Mouse (Mus musculus) cerebellum, adult 2 months (tissue): ENCODE results near the gene Gcnt3. TPM values are rescaled to one million over a fixed set of nuclear protein-coding genes. Genes with fewer than 3 reads are reported as not detected.

ENCODE experiments used
- DNase-seq, 2 experiments: peaks; one replicate each; pipeline ENCODE4 v3.0.0; 2021
- H3K27ac ChIP-seq: fragments of 200-500 bp; 2 replicates; pipeline ENCODE4 v1.5.1; 2012; ENCODE audit warnings: low read length, control low read depth, inconsistent platforms; ENCODE audit not compliant: insufficient read depth
- H3K27me3 ChIP-seq: fragments of 200-500 bp; 2 replicates; pipeline ENCODE4 v1.6.1; 2012; ENCODE audit warnings: inconsistent platforms, mild to moderate bottlenecking, low read length, moderate library complexity; ENCODE audit not compliant: control insufficient read depth, insufficient read depth
- H3K4me1 ChIP-seq: fragments of 200-500 bp; 2 replicates; pipeline ENCODE4 v1.6.1; 2011; ENCODE audit warnings: low read length; ENCODE audit not compliant: control insufficient read depth, insufficient read depth
- H3K4me3 ChIP-seq: fragments of 200-500 bp; replicated peaks from 2 replicates; pipeline ENCODE3; 2011; ENCODE audit warnings: mild to moderate bottlenecking, low read depth, low read length, control low read depth; ENCODE audit not compliant: insufficient read depth
- CTCF ChIP-seq: fragments of 200-500 bp; IDR thresholded peaks from 2 replicates; pipeline ENCODE4 v1.5.1; 2011; ENCODE audit warnings: low read depth, mild to moderate bottlenecking, control low read depth, low read length, moderate library complexity, borderline replicate concordance; ENCODE audit not compliant: insufficient read depth
- POLR2A ChIP-seq: fragments of 200-500 bp; IDR thresholded peaks from 2 replicates; pipeline ENCODE4 v1.6.1; 2011; ENCODE audit warnings: low read length, control low read depth, borderline replicate concordance; ENCODE audit not compliant: insufficient read depth
- WGBS: fragments of 180-500 bp; shearing (Covaris S2); methylation state at CpG from one replicate; pipeline ENCODE4 v1.1.7; 2018; 5-methylcytosine and 5-hydroxymethylcytosine counted together
- polyA plus RNA-seq: library from polyadenylated mRNA; depleted of rRNA; stranded (reverse); fragments of >200 nt; gene quantifications from 2 replicates; pipeline ENCODE4 v1.2.3, GENCODE M21; 2012

Gcnt3 gene
- polyA plus RNA-seq, 1 experiment, result not detected

GRCm38 (mm10) chr9:70049839-70050238 lies 12.0 kb upstream of the Gcnt3 start:
- TF ChIP-seq CTCF (no peak), POLR2A (no peak)
- DNase-seq, result no peak
- Histone ChIP-seq H3K27ac (no peak overlapping the region), H3K27me3 (no peaks in the 10 kb centered on the region), H3K4me1 (no peaks in the 10 kb centered on the region), H3K4me3 (no peak overlapping the region)
- 41% methylated on average over 8 of the region's 8 CpGs for WGBS

- Histone ChIP-seq H3K4me1 (no peaks in the 10 kb centered on the region), H3K27ac (no peak overlapping the region), H3K4me3 (no peak overlapping the region), H3K27me3 (no peaks in the 10 kb centered on the region)
- TF ChIP-seq CTCF, result no peak
- TF ChIP-seq POLR2A, result no peak
- DNase-seq, result no peak
- WGBS, result 17% methylated on average over 3 of the region's 3 CpGs
These were observed 11.5 kb upstream of the Gcnt3 start for GRCm38 (mm10) chr9:70049416-70049783.

- WGBS, result 54% methylated on average over 6 of the region's 6 CpGs
- TF ChIP-seq POLR2A (no peak), CTCF (no peak)
- no peak for DNase-seq
- Histone ChIP-seq H3K27me3 (no peaks in the 10 kb centered on the region), H3K4me3 (no peak overlapping the region), H3K4me1 (no peaks in the 10 kb centered on the region), H3K27ac (no peak overlapping the region)
These were observed 11.0 kb upstream of the Gcnt3 start for GRCm38 (mm10) chr9:70048751-70049415.

GRCm38 (mm10) chr9:70048280-70048679 lies 10.4 kb upstream of the Gcnt3 start:
- TF ChIP-seq POLR2A, result no peak
- TF ChIP-seq CTCF, result no peak
- no peaks in the 10 kb centered on the region for H3K4me1 ChIP-seq
- no peaks in the 10 kb centered on the region for H3K27me3 ChIP-seq
- no peak overlapping the region for H3K27ac ChIP-seq
- no peak overlapping the region for H3K4me3 ChIP-seq
- 75% methylated on average over 5 of the region's 5 CpGs for WGBS
- DNase-seq, result no peak

GRCm38 (mm10) chr9:70047839-70048238 lies 10.0 kb upstream of the Gcnt3 start:
- TF ChIP-seq POLR2A (no peak), CTCF (no peak)
- no peaks in the 10 kb centered on the region for H3K4me1 ChIP-seq
- no peak overlapping the region for H3K27ac ChIP-seq
- no peaks in the 10 kb centered on the region for H3K27me3 ChIP-seq
- 76% methylated on average over 3 of the region's 3 CpGs for WGBS
- no peak overlapping the region for H3K4me3 ChIP-seq
- no peak for DNase-seq

GRCm38 (mm10) chr9:70046255-70046654 lies 8.4 kb upstream of the Gcnt3 start:
- H3K4me3 ChIP-seq, result no peak overlapping the region
- no peaks in the 10 kb centered on the region for H3K27me3 ChIP-seq
- H3K4me1 ChIP-seq, result no peaks in the 10 kb centered on the region
- no peak for TF ChIP-seq CTCF
- no peak for TF ChIP-seq POLR2A
- WGBS, result 87% methylated on average over 6 of the region's 6 CpGs
- H3K27ac ChIP-seq, result no peak overlapping the region
- no peak for DNase-seq

- Histone ChIP-seq H3K27ac (no peak overlapping the region), H3K4me3 (no peak overlapping the region), H3K27me3 (no peaks in the 10 kb centered on the region), H3K4me1 (no peaks in the 10 kb centered on the region)
- DNase-seq, result no peak
- TF ChIP-seq CTCF (no peak), POLR2A (no peak)
- WGBS, result 75% methylated on average over 2 of the region's 2 CpGs
These were observed 7.0 kb upstream of the Gcnt3 start for GRCm38 (mm10) chr9:70044865-70045264.

GRCm38 (mm10) chr9:70042935-70043334 lies 5.0 kb upstream of the Gcnt3 start:
- H3K27me3 ChIP-seq, result no peaks in the 10 kb centered on the region
- H3K27ac ChIP-seq, result no peak overlapping the region
- 60% methylated on average over 1 of the region's 1 CpGs for WGBS
- H3K4me1 ChIP-seq, result no peaks in the 10 kb centered on the region
- H3K4me3 ChIP-seq, result no peak overlapping the region
- TF ChIP-seq CTCF (no peak), POLR2A (no peak)
- no peak for DNase-seq

GRCm38 (mm10) chr9:70042137-70042536 lies 4.2 kb upstream of the Gcnt3 start:
- H3K4me1 ChIP-seq, result no peaks in the 10 kb centered on the region
- WGBS, result 95% methylated on average over 4 of the region's 4 CpGs

More at GRCm38 (mm10) chr9:70042137-70042536, 4.2 kb upstream of the Gcnt3 start:
- TF ChIP-seq CTCF, result no peak
- TF ChIP-seq POLR2A, result no peak
- H3K27me3 ChIP-seq, result no peaks in the 10 kb centered on the region
- H3K27ac ChIP-seq, result no peak overlapping the region
- DNase-seq, result no peak
- no peak overlapping the region for H3K4me3 ChIP-seq
